Mouse (Mus musculus) limb, embryonic 14.5 days (tissue): ENCODE data around the gene Cabp4. TPM values are rescaled to one million over a fixed set of nuclear protein-coding genes. Genes with fewer than 3 reads are reported as not detected.

ENCODE experiments used
- ATAC-seq: fragments of 200-750 bp; cut with Nextera tagmentation; 2 replicates; pipeline ENCODE4 v1.8.0; 2017; ENCODE audit warnings: low read depth, moderate number of reproducible peaks, moderate TSS enrichment; ENCODE audit not compliant: low FRiP score
- DNase-seq: peaks from one replicate; pipeline ENCODE4 v3.0.0-alpha.2; 2015; ENCODE audit warnings: low spot score
- H3K27ac ChIP-seq: fragments of 300-500 bp; sonication (generic); replicated peaks from 2 replicates; pipeline ENCODE4 v1.5.1; 2014; ENCODE audit warnings: low read depth, mild to moderate bottlenecking, low read length, moderate library complexity, mixed read lengths
- H3K27me3 ChIP-seq: fragments of 300-500 bp; sonication (generic); 2 replicates; pipeline ENCODE4 v1.6.1; 2014; ENCODE audit warnings: low read length, mixed read lengths; ENCODE audit not compliant: control insufficient read depth, insufficient read depth
- H3K36me3 ChIP-seq: fragments of 300-500 bp; sonication (generic); 2 replicates; pipeline ENCODE4 v1.6.1; 2014; ENCODE audit warnings: mild to moderate bottlenecking, low read length, moderate library complexity, mixed read lengths; ENCODE audit not compliant: control insufficient read depth, insufficient read depth
- H3K4me1 ChIP-seq: fragments of 300-500 bp; sonication (generic); 2 replicates; pipeline ENCODE4 v1.6.1; 2014; ENCODE audit warnings: antibody characterized with exemption, low read length, mixed read lengths; ENCODE audit not compliant: control insufficient read depth, insufficient read depth
- H3K4me2 ChIP-seq: fragments of 300-500 bp; sonication (generic); replicated peaks from 2 replicates; pipeline ENCODE4 v1.6.1; 2014; ENCODE audit warnings: low read depth, mild to moderate bottlenecking, low read length, moderate library complexity; ENCODE audit not compliant: severe bottlenecking
- H3K4me3 ChIP-seq: fragments of 300-500 bp; sonication (generic); replicated peaks from 2 replicates; pipeline ENCODE4 v1.5.1; 2014; ENCODE audit warnings: low read length
- H3K9ac ChIP-seq: fragments of 300-500 bp; sonication (generic); 2 replicates; pipeline ENCODE4 v1.6.1; 2014; ENCODE audit warnings: mild to moderate bottlenecking, low read depth, low read length, moderate library complexity; ENCODE audit not compliant: severe bottlenecking
- H3K9me3 ChIP-seq: fragments of 300-500 bp; sonication (generic); 2 replicates; pipeline ENCODE4 v1.6.1; 2016; ENCODE audit warnings: low read length; ENCODE audit not compliant: control insufficient read depth
- POLR2A ChIP-seq: fragments of 200-500 bp; IDR thresholded peaks from 2 replicates; pipeline ENCODE4 v1.8.0; 2012; ENCODE audit warnings: inconsistent platforms, mild to moderate bottlenecking, moderate library complexity, borderline replicate concordance; ENCODE audit not compliant: insufficient read depth, insufficient read length; ENCODE audit errors: extremely low read depth
- WGBS: fragments of 180-500 bp; shearing (Covaris S2); extraction: QIAGEN DNeasy Blood & Tissue Kit; methylation state at CpG from one replicate; pipeline ENCODE4 v1.1.7; 2014; 5-methylcytosine and 5-hydroxymethylcytosine counted together
- polyA plus RNA-seq, 2 experiments: library from polyadenylated mRNA; depleted of rRNA in 1 of 2; stranded (reverse) in 1 of 2; unstranded in 1 of 2; fragments of >200 nt; fragmentation: Nextera tagmentation in 1 of 2; extraction: Ambion mirVana in 1 of 2; gene quantifications; 2 replicates each; pipeline versions ENCODE4 v1.2.1 to v1.2.3; 2012 to 2014

The Cabp4 gene
- polyA plus RNA-seq, 2 experiments: 0.05 to 0.10 TPM

DNA sequence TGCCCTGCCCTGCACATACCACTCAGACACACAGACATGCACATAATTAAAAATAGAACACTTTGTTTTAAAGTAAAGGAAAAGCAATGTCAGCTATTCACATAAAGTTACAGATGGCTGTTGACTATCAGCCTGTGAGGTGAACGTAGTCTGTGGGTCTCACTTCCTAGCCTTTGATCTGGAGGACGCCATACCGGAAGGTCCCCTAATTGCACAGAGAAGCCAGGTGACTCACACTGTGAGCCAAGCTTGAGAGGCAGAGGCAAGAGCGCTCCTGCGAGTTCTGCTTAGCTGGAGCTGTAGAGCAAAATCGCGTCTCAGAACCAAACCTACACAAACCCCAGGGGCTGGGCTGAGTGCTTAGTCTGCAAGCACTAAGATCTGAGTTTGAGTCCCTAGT is 50.1 kb downstream of the Cabp4 start:
- no peak for DNase-seq
- no peaks in the 10 kb centered on the region for H3K9me3 ChIP-seq
- no peak for TF ChIP-seq POLR2A
- no peak for ATAC-seq
- H3K36me3 ChIP-seq: no peaks in the 10 kb centered on the region
- no peak overlapping the region for H3K4me2 ChIP-seq
- H3K4me3 ChIP-seq: no peak overlapping the region
- H3K27me3 ChIP-seq: no peaks in the 10 kb centered on the region
- H3K4me1 ChIP-seq: peaks cover 11% of the 10 kb centered on the region
- 36% methylated on average over 7 of the region's 7 CpGs for WGBS
- no peak overlapping the region for H3K27ac ChIP-seq
- no peak overlapping the region for H3K9ac ChIP-seq

DNA sequence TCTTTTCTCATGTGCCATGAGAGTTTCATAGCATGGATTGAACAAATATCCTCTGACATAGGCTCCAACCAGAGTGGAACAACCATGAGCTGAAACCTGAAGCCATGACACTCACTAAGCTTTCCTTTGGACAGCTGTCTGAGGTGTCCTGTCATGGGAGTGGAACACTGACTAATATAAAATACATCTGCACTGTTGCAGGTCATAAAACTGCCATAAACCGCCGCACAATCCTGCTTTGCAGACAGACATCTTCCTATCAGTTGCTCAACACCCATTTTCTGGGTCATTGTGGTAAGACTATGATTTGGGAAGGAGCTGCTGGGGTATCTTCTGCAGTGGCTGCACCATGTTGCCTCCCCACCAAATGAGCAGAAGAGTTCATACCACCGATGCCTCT is 51.1 kb downstream of the Cabp4 start:
- no peaks in the 10 kb centered on the region for H3K27me3 ChIP-seq
- H3K4me1 ChIP-seq: peaks cover 9% of the 10 kb centered on the region
- ATAC-seq: no peak
- no peak overlapping the region for H3K27ac ChIP-seq
- H3K36me3 ChIP-seq: no peaks in the 10 kb centered on the region
- H3K9ac ChIP-seq: no peak overlapping the region
- DNase-seq: no peak
- H3K4me3 ChIP-seq: no peak overlapping the region
- 60% methylated on average over 3 of the region's 3 CpGs for WGBS
- no peak for TF ChIP-seq POLR2A
- no peak overlapping the region for H3K4me2 ChIP-seq
- H3K9me3 ChIP-seq: no peaks in the 10 kb centered on the region

DNA sequence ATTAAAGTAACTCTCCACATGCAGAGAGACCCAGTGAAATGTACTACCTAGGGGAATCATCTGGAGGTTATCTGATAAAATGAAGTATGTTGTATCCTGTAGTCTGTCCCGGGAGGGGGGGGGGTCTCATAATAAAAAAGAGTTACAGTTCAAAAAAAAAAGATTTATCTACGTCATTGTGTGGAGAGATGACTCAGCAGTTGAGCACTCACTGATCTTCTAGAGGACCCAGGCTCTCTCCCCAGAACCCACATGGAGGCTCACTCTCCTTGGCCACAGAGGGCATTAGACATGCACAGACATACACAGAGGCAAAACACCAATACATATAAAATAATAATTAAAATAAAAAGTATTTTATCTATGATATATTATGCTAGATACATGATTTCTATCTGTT is 52.5 kb downstream of the Cabp4 start:
- 71% methylated on average over 2 of the region's 2 CpGs for WGBS
- ATAC-seq: no peak
- TF ChIP-seq POLR2A: no peak

DNA sequence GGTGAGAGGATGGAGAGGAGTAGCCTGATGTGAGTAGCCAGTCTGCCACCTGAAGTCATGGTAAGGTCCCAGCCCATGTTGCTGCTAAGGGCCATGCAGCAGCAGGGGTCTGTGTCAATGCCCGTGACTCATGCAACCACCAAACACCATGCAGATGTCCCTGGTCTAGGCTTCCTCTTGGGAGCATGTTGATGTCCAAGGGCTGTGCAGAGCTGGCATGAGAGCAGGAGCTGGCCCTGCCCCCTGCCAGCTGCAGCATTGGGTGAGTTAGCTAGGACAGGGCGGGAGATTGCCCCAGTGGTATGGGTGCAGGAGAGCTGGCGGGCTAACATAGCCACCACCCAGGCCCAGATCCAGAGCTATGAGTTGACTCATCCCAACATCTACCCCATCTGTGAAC is 53.4 kb downstream of the Cabp4 start:
- no peak for TF ChIP-seq POLR2A

More for the DNA sequence above, 52.5 kb downstream of the Cabp4 start:
- Histone ChIP-seq H3K27ac (no peak overlapping the region), H3K4me2 (no peak overlapping the region), H3K4me1 (peaks cover 4% of the 10 kb centered on the region), H3K9ac (no peak overlapping the region), H3K4me3 (no peak overlapping the region), H3K9me3 (no peaks in the 10 kb centered on the region), H3K27me3 (no peaks in the 10 kb centered on the region), H3K36me3 (no peaks in the 10 kb centered on the region)
- no peak for DNase-seq

DNA sequence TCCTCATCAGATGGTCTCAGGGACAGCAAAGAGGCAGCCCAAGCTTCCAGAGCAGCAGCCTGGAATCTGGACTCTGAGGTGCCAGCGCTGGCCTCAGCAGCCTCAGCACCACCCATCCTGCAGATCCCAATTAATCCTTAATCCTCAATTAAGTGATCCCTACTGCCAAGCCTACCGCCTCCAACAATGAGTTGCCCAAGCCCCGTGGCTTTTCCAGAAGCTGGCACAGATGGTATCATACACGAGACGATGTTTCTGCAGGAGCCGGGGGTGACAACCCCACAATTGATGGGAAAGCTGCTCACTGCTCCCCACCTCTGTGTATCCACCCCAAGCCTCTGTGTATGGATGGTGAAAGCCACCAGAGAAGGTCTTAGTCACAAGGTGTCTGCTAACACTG is 54.7 kb downstream of the Cabp4 start:
- Histone ChIP-seq H3K9me3 (no peaks in the 10 kb centered on the region), H3K4me3 (no peak overlapping the region), H3K4me1 (no peaks in the 10 kb centered on the region), H3K27ac (no peak overlapping the region), H3K9ac (no peak overlapping the region), H3K36me3 (no peaks in the 10 kb centered on the region), H3K27me3 (no peaks in the 10 kb centered on the region), H3K4me2 (no peak overlapping the region)
- DNase-seq: no peak
- no peak for TF ChIP-seq POLR2A
- WGBS: 75% methylated on average over 6 of the region's 6 CpGs
- ATAC-seq: no peak

More for the DNA sequence above, 53.4 kb downstream of the Cabp4 start:
- no peak for ATAC-seq
- Histone ChIP-seq H3K9ac (no peak overlapping the region), H3K4me3 (no peak overlapping the region), H3K36me3 (no peaks in the 10 kb centered on the region), H3K4me1 (no peaks in the 10 kb centered on the region), H3K4me2 (no peak overlapping the region), H3K9me3 (no peaks in the 10 kb centered on the region), H3K27me3 (no peaks in the 10 kb centered on the region), H3K27ac (no peak overlapping the region)
- no peak for DNase-seq
- WGBS: 88% methylated on average over 3 of the region's 3 CpGs

DNA sequence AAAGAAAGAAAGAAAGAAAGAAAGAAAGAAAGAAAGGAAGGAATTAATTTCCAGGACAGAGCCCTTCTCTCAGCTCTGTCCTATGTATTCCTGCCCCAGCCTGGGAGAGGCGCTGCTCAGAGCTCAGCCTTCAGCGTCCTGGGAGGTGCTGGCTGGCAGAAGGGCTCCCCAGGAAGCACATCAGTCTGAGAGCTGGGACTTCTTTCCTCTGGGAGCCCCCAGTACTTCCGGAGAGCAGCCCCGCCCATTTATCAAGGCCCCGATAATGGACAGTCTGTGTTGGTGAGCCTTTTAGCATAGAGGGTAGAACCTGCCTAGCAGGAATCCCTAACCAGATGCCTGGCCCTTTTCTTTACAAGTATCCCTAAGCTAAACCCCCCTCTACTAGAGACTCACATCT is 55.7 kb downstream of the Cabp4 start:
- WGBS: 47% methylated on average over 5 of the region's 5 CpGs
- H3K9me3 ChIP-seq: no peaks in the 10 kb centered on the region
- ATAC-seq (no peak), DNase-seq (no peak)
- TF ChIP-seq POLR2A: no peak
- H3K9ac ChIP-seq: no peak overlapping the region
- H3K4me2 ChIP-seq: no peak overlapping the region
- no peaks in the 10 kb centered on the region for H3K36me3 ChIP-seq
- no peak overlapping the region for H3K27ac ChIP-seq
- no peaks in the 10 kb centered on the region for H3K4me1 ChIP-seq
- H3K27me3 ChIP-seq: no peaks in the 10 kb centered on the region
- no peak overlapping the region for H3K4me3 ChIP-seq
